13 mouse cellular contexts compared by ENCODE assay signal in genomic region chr7:111560097-111560496, GRCm38 (mm10).
DNase-seq lines count a peak whose midpoint lies in the region; ATAC-seq and TF ChIP-seq lines count a peak whose summit lies in the region.
"Had no signal": no experiment of that assay in that cellular context is flagged by ENCODE, and none has a peak within 500 bp of the region (broad histone marks: within the 10 kb centered on the region; RNA-seq: fewer than 3 reads in every experiment).

No protein-coding gene starts in this region.

- H3K9ac ChIP-seq in forebrain, embryonic 13.5 days: no peak overlapping the region
- H3K9ac ChIP-seq: embryonic facial prominence, embryonic 12.5 days; limb, embryonic 12.5 days had no signal

- in situ Hi-C loops in Patski (cut with MboI; ENCODE audit: low pct_unique_long_range_greater_than_20kb): no loop called here

- CTCF ChIA-PET in Patski (lab: Charles Lee): no interaction called here

- peaks cover 10% of the 10 kb centered on the region; the same call in 1 of the 2 replicates for H3K4me1 ChIP-seq in kidney, adult 2 months (ENCODE audit: control insufficient read depth, insufficient read depth, low read length)
- no peaks in the 10 kb centered on the region for H3K4me1 ChIP-seq in thymus, adult 2 months (replicated peaks; ENCODE audit: control insufficient read depth, insufficient read depth, low read length)
- H3K4me1 ChIP-seq in forebrain, embryonic 13.5 days: no peaks in the 10 kb centered on the region
- H3K4me1 ChIP-seq: embryonic facial prominence, embryonic 12.5 days; limb, embryonic 12.5 days had no signal

- H3K36me3 ChIP-seq in kidney, adult 2 months (ENCODE audit: control insufficient read depth, insufficient read depth, low read length): no peaks in the 10 kb centered on the region
- no peaks in the 10 kb centered on the region for H3K36me3 ChIP-seq in thymus, adult 2 months (ENCODE audit: control insufficient read depth, insufficient read depth, low read length)
- no peaks in the 10 kb centered on the region for H3K36me3 ChIP-seq in forebrain, embryonic 13.5 days (ENCODE audit: poor library complexity, severe bottlenecking)
- H3K36me3 ChIP-seq: embryonic facial prominence, embryonic 12.5 days; limb, embryonic 12.5 days had no signal

- TF ChIP-seq POLR2A in kidney, adult 2 months (IDR thresholded peaks at IDR 0.05; ENCODE audit: low read depth, low read length): no peak
- TF ChIP-seq POLR2A in thymus, adult 2 months (IDR thresholded peaks at IDR 0.05; ENCODE audit: control insufficient read depth, extremely low read depth, insufficient read depth, low read length, poor library complexity): no peak

- intact Hi-C loops in left cerebral cortex, postnatal 14 days (cut with DNase I): no loop called here

- no peak for DNase-seq in kidney, adult 2 months
- DNase-seq in kidney, postnatal 10 days: no peak
- DNase-seq in thymus, adult 2 months: peak; percentile 11
- no peak for DNase-seq in thymus, adult 18-20 months
- no peak for DNase-seq in Patski (ENCODE audit: low read depth, low spot score)
- DNase-seq in lung, postnatal 36 days: peak; percentile 28
- no peak for DNase-seq in left cerebral cortex, postnatal 14 days (ENCODE audit: low spot score in 2 of 2)
- DNase-seq: cerebellum, adult 9-10 months; kidney, adult 11 months; right cerebral cortex, postnatal 25 days had no signal

- H3K27ac ChIP-seq in kidney, adult 2 months (ENCODE audit: insufficient read depth, low read depth, low read length): no peak overlapping the region
- H3K27ac ChIP-seq in thymus, adult 2 months (ENCODE audit: control insufficient read depth, insufficient read depth, low read length): no peak overlapping the region
- H3K27ac ChIP-seq in forebrain, embryonic 13.5 days: no peak overlapping the region
- H3K27ac ChIP-seq: embryonic facial prominence, embryonic 12.5 days; limb, embryonic 12.5 days had no signal

- 87% methylated on average over 3 of the region's 3 CpGs for WGBS in kidney, adult 2 months
- WGBS in thymus, adult 2 months: 76% methylated on average over 3 of the region's 3 CpGs
- 82% methylated on average over 3 of the region's 3 CpGs for WGBS in forebrain, embryonic 13.5 days

- ATAC-seq in Patski: no peak
- no peak for ATAC-seq in forebrain, embryonic 13.5 days

- H3K27me3 ChIP-seq in kidney, adult 2 months (replicated peaks; ENCODE audit: control insufficient read depth, insufficient read depth, low read length): no peaks in the 10 kb centered on the region
- H3K27me3 ChIP-seq in thymus, adult 2 months (ENCODE audit: control insufficient read depth, insufficient read depth, low read length): no peaks in the 10 kb centered on the region
- no peaks in the 10 kb centered on the region for H3K27me3 ChIP-seq in Patski
- H3K27me3 ChIP-seq in forebrain, embryonic 13.5 days: no peaks in the 10 kb centered on the region
- H3K27me3 ChIP-seq: embryonic facial prominence, embryonic 12.5 days; limb, embryonic 12.5 days had no signal

- H3K4me3 ChIP-seq in kidney, adult 2 months (ENCODE audit: insufficient read depth, low read depth, low read length): no peak overlapping the region
- H3K4me3 ChIP-seq in thymus, adult 2 months (ENCODE audit: control insufficient read depth, insufficient read depth, low read length): no peak overlapping the region
- H3K4me3 ChIP-seq in forebrain, embryonic 13.5 days: no peak overlapping the region
- H3K4me3 ChIP-seq: embryonic facial prominence, embryonic 12.5 days; limb, embryonic 12.5 days had no signal

- POLR2A ChIA-PET in Patski (lab: Charles Lee): no interaction called here

- peaks cover 8% of the 10 kb centered on the region; the same call in 1 of the 2 replicates for H3K9me3 ChIP-seq in forebrain, embryonic 13.5 days (replicated peaks)

- no peak overlapping the region for H3K4me2 ChIP-seq in forebrain, embryonic 13.5 days
- H3K4me2 ChIP-seq: embryonic facial prominence, embryonic 12.5 days; limb, embryonic 12.5 days had no signal

- 0 out of 2 replicates have a peak, but pooled peaks have one; percentile 29 for TF ChIP-seq CTCF in kidney, adult 2 months (conservative IDR thresholded peaks at IDR 0.05; ENCODE audit: insufficient read depth, insufficient read length, low read depth, low read length)
- no peak for TF ChIP-seq CTCF in thymus, adult 2 months (IDR thresholded peaks at IDR 0.05; ENCODE audit: borderline replicate concordance, control insufficient read depth, extremely low read depth, insufficient read depth, low read length, poor library complexity)
- peak; percentile 60 for TF ChIP-seq CTCF in Patski (IDR thresholded peaks at IDR 0.05)

Comparison
In these comparisons a context has a peak if more than half of its experiments do, and no peak if none do; other contexts are left out.
1. DNase-seq: peak in thymus, adult 2 months (single experiment) and lung, postnatal 36 days (single experiment); none in kidney, adult 2 months (single experiment), kidney, postnatal 10 days (single experiment), thymus, adult 18-20 months (0 of 2), Patski (single experiment) and left cerebral cortex, postnatal 14 days (0 of 2).